Mouse (Mus musculus) liver, embryonic 14.5 days (tissue): ENCODE data around the gene Gemin2.

Experiments
- CTCF ChIP-seq: IDR thresholded peaks from 2 replicates; pipeline ENCODE4 v1.5.1; 2016; ENCODE audit warnings: antibody characterized with exemption, low read depth, control low read depth
- EP300 ChIP-seq: IDR thresholded peaks from 2 replicates; pipeline ENCODE4 v1.6.1; 2016; ENCODE audit warnings: antibody characterized with exemption, low read depth

DNA sequence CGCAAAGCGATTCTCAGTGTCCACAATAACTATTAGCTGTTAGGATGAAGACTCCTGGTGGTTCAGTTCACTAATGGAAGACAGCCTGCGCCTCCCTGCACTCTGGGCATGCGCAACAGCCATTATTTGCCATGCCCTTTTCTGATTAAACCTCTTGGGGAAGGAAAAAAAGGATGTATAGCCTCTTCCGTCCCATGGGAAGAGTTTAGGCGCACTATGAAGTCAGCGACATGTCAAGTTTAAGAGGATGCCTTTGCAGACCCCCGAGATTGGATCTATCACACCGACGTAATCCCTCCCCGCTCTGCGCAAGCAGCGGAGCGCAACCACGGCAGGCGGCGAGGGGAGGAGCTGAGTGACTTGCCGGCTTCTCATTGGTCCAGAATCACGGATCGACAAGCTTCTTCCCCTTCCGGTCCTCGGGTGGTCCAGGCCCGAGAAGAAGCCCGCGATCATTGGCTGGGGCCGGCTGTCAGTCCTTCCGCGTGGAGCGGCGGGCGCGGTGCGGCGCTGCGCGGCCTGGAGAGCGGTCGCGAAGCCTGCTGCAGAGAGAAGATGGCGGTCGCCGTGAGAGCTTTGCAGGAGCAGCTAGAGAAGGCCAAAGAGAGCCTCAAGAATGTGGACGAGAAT lies 53.4 kb downstream of the Gemin2 start, which contains the start of gene Pnn:
- TF ChIP-seq EP300: no peak
- TF ChIP-seq CTCF: peak; percentile 48
